Mouse (Mus musculus) liver, embryonic 14.5 days (tissue): ENCODE measurements around the gene Dennd1c.

ENCODE experiments used
- CTCF ChIP-seq: IDR thresholded peaks from 2 replicates; pipeline ENCODE4 v1.5.1; 2016; ENCODE audit warnings: antibody characterized with exemption, low read depth, control low read depth
- EP300 ChIP-seq: IDR thresholded peaks from 2 replicates; pipeline ENCODE4 v1.6.1; 2016; ENCODE audit warnings: antibody characterized with exemption, low read depth

- TF ChIP-seq CTCF (no peak), EP300 (no peak)
Observed at GRCm38 (mm10) chr17:57078336-57078735, at the start of gene Dennd1c.
